Mouse (Mus musculus): ENCODE data around the gene Cpm. TPM values are rescaled to one million over a fixed set of nuclear protein-coding genes. Genes with fewer than 3 reads are reported as not detected.

Cpm gene
- polyA plus RNA-seq, 1 experiment from 2014 or later = 23.5 TPM

DNA sequence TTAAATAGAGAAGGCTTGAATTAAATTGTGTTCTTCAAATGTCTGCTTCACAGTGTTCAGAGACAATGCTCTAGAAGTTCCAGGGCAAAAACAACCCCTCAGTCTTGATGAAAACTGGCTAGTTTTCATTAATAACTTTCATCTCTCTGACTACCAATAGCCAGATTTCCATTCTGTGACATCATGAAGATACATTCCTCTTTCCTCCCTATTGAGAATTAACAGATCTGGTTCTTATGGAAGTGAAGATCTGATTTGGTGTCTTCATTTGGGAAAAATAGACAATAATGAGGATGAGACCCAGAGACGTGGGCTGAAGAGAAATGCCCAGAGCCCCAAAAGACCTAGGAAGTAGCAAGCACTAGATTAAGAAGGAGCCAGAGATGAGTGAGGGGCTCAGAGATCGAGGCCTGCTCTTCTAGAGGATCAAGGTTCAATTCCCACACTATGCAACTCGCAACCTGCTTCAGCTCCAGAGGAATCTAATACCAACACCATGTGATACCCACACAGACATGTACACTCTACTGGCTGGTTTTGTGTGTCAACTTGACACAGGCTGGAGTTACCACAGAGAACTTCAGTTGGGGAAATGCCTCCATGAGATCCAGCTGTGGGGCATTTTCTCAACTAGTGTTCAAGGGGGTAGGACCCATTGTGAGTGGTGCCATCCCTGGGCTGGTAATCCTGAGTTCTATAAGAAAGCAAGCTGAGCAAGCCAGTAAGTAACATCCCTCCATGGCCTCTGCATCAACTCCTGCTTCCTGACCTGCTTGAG is 11.5 kb upstream of the Cpm start:
- Histone ChIP-seq H3K9ac (no peak overlapping the region), H3K9me3 (ENCODE audit: low read depth, low read length) (no peaks in the 10 kb centered on the region), H3K27ac (ENCODE audit: low read depth) (no peak overlapping the region), H3K27me3 (ENCODE audit: insufficient read depth, low read length) (no peaks in the 10 kb centered on the region), H3K36me3 (ENCODE audit: insufficient read depth) (no peaks in the 10 kb centered on the region), H3K4me3 (ENCODE audit: low read depth, low read length) (no peak overlapping the region), H3K4me2 (no peak overlapping the region), H3K4me1 (ENCODE audit: insufficient read depth) (no peaks in the 10 kb centered on the region)
- no peak for DNase-seq
- no peak for ATAC-seq (ENCODE audit: insufficient read depth)
- no peak for TF ChIP-seq CTCF (IDR thresholded peaks at IDR 0.05; ENCODE audit: low read depth)
- WGBS = 83% methylated on average over 3 of the region's 3 CpGs

DNA sequence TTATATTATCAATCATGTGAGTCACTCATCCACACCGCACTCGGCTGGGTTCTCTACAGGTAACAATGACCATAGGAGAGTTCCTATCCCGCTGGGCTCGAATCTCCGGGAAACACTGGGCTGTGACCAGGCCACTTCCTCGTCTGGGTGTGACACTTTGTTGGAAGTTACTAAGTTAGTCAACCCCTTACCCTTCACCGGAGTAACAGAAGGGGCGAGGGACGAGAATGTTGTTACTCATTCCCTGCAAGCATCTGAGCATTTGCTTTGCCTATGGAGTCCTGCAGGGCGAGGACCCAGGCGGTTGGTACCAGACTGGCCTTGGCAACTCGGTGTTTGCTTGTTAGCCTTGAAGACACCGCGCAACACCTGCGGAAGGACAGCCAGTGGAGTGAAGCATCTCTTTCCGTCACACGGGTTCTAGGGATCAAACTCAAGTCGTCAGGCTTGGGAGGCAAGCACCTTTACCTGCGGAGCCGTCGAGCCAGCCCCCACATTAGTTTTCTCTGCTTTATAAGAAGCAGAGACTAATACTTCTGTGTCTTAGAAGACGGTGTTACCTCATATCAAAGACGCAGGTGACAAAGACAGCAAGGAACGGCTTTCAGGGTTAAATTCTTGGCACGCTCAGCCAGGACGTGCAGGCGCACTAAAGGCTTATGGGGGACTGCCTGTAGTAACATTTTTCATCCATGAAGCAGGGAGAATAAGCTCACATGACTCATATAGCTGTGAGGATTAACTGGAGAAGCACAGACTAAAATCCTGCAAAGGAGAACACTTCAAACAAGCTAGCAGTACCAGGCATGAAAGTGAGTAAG is 10.0 kb upstream of the Cpm start:
- no peak for TF ChIP-seq CTCF (IDR thresholded peaks at IDR 0.05; ENCODE audit: low read depth)
- H3K4me1 ChIP-seq (ENCODE audit: insufficient read depth) = no peaks in the 10 kb centered on the region
- H3K9ac ChIP-seq = no peak overlapping the region
- H3K27ac ChIP-seq (ENCODE audit: low read depth) = no peak overlapping the region
- no peaks in the 10 kb centered on the region for H3K36me3 ChIP-seq (ENCODE audit: insufficient read depth)
- H3K4me2 ChIP-seq = no peak overlapping the region
- ATAC-seq (ENCODE audit: insufficient read depth) (no peak), DNase-seq (no peak)
- H3K4me3 ChIP-seq (ENCODE audit: low read depth, low read length) = no peak overlapping the region
- WGBS = 79% methylated on average over 27 of the region's 27 CpGs
- H3K27me3 ChIP-seq (ENCODE audit: insufficient read depth, low read length) = no peaks in the 10 kb centered on the region
- no peaks in the 10 kb centered on the region for H3K9me3 ChIP-seq (ENCODE audit: low read depth, low read length)

DNA sequence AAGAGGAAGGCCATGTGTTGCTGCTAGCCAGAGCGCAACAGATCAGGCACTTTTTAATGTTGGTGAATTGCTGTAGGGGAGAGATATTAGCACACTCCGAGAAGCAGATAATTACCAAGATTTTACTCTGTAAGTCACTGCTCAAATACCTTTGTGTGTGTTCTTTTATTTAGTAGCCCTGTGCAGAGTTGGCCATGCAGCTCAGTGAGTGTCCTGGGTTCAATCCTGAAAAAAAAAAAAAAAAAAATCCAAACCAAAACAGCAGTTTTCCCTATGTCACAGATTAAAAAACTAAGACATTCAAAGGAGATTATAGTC is 9.5 kb upstream of the Cpm start:
- Histone ChIP-seq H3K27ac (ENCODE audit: low read depth) (no peak overlapping the region), H3K9me3 (ENCODE audit: low read depth, low read length) (no peaks in the 10 kb centered on the region), H3K36me3 (ENCODE audit: insufficient read depth) (no peaks in the 10 kb centered on the region), H3K9ac (no peak overlapping the region), H3K27me3 (ENCODE audit: insufficient read depth, low read length) (no peaks in the 10 kb centered on the region), H3K4me2 (no peak overlapping the region), H3K4me3 (ENCODE audit: low read depth, low read length) (no peak overlapping the region), H3K4me1 (ENCODE audit: insufficient read depth) (no peaks in the 10 kb centered on the region)
- WGBS = 86% methylated on average over 2 of the region's 2 CpGs
- DNase-seq (no peak), ATAC-seq (ENCODE audit: insufficient read depth) (no peak)
- TF ChIP-seq CTCF (IDR thresholded peaks at IDR 0.05; ENCODE audit: low read depth) = no peak

DNA sequence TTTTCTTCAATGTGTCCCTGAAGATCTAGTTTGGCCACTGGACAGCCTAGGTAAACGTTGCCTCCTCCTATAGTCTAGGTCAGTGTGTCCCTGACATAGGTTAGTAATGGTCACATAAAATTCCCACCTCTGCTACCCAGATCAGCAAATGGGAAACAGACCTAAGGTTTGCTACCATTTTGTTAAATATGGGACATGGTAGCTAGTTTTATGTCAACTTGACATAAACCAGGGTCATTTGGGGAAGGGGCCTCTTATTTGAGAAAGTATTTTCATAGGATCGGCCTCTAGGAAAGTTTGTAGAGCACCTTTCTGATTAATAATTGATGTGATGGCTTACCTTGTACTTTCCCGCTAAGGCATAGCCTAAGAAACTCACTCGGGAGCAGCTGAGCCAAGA is 8.8 kb upstream of the Cpm start:
- DNase-seq (no peak), ATAC-seq (ENCODE audit: insufficient read depth) (no peak)
- Histone ChIP-seq H3K9me3 (ENCODE audit: low read depth, low read length) (no peaks in the 10 kb centered on the region), H3K36me3 (ENCODE audit: insufficient read depth) (no peaks in the 10 kb centered on the region), H3K4me2 (no peak overlapping the region), H3K27ac (ENCODE audit: low read depth) (no peak overlapping the region), H3K27me3 (ENCODE audit: insufficient read depth, low read length) (no peaks in the 10 kb centered on the region), H3K9ac (no peak overlapping the region), H3K4me1 (ENCODE audit: insufficient read depth) (no peaks in the 10 kb centered on the region), H3K4me3 (ENCODE audit: low read depth, low read length) (no peak overlapping the region)
- no peak for TF ChIP-seq CTCF (IDR thresholded peaks at IDR 0.05; ENCODE audit: low read depth)
- 83% methylated on average over 4 of the region's 4 CpGs for WGBS

DNA sequence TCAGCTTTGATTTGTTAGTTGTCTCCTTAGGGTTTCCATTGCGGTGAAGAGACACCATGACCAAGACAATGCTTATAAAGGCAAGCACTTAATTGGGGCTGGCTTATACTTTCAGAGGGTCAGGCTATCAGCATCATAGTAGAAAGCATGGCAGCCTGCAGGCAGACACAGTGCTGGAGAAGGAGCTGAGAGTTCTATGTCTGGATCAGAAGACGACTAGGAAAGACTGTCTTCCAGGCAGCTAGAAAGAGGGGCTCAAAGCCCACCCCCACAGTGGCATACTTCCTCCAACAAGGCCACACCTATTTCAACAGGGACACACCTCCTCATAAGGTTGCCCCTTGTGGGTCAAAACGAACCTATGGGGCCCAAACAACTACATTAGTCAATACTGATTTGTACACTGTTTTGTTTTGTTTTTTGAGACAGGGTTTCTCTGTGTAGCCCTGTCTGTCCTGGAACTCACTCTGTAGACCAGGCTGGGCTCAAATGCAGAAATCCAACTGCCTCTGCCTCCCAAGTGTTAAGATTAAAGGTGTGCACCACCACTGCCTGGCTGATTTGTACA is 8.3 kb upstream of the Cpm start:
- Histone ChIP-seq H3K4me1 (ENCODE audit: insufficient read depth) (no peaks in the 10 kb centered on the region), H3K36me3 (ENCODE audit: insufficient read depth) (no peaks in the 10 kb centered on the region), H3K27me3 (ENCODE audit: insufficient read depth, low read length) (no peaks in the 10 kb centered on the region), H3K9ac (no peak overlapping the region), H3K4me2 (no peak overlapping the region), H3K9me3 (ENCODE audit: low read depth, low read length) (no peaks in the 10 kb centered on the region), H3K27ac (ENCODE audit: low read depth) (no peak overlapping the region), H3K4me3 (ENCODE audit: low read depth, low read length) (no peak overlapping the region)
- TF ChIP-seq CTCF (IDR thresholded peaks at IDR 0.05; ENCODE audit: low read depth) = no peak
- DNase-seq = no peak
- WGBS = 74% methylated on average over 3 of the region's 3 CpGs
- no peak for ATAC-seq (ENCODE audit: insufficient read depth)

DNA sequence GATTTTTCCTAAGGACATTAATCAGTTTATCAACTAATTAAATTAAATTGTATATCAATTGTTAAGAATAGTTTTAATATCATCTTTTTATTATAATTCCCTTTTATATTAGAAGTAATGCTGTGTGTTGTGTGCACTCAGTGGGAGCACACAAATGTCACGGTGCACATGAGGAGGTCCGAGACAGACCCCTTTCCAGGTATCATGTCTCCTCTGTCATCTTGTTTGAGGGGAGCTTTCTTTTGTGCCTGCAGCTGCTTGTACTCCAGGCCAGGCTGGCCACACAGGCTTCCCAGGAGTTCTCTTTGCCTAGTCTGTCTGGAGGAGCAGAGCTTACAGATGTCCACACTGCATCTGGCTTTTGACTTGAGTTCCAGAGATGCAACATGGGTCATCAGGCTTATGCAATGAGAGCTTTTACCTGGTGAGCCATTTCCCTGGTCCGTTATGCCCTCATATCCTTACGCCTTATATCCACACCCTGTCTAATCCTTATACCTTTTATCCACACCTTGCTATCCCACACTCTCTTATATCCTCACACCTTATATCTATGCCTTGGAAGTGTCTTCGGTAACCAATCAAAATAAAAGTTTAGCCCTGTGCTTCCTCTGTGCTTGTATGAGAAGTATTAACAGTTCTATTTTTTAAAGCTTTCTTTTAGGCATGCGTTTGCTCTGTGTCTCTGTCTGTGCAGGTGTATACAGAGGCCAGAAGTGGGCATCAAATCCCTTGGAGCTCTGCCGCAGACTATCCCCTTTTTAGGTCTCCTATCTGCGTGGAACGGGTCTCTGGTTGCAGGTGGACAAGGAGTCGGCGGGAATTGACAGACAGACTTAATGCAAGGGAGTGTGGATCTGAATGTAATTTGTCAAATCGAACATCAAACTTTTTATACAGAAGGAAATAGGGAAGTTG is 7.4 kb upstream of the Cpm start:
- ATAC-seq (ENCODE audit: insufficient read depth) (no peak), DNase-seq (no peak)
- no peaks in the 10 kb centered on the region for H3K4me1 ChIP-seq (ENCODE audit: insufficient read depth)
- H3K4me3 ChIP-seq (ENCODE audit: low read depth, low read length) = no peak overlapping the region
- H3K9ac ChIP-seq = no peak overlapping the region
- no peaks in the 10 kb centered on the region for H3K9me3 ChIP-seq (ENCODE audit: low read depth, low read length)
- no peaks in the 10 kb centered on the region for H3K36me3 ChIP-seq (ENCODE audit: insufficient read depth)
- WGBS = 88% methylated on average over 12 of the region's 12 CpGs
- no peak for TF ChIP-seq CTCF (IDR thresholded peaks at IDR 0.05; ENCODE audit: low read depth)
- H3K27me3 ChIP-seq (ENCODE audit: insufficient read depth, low read length) = no peaks in the 10 kb centered on the region
- no peak overlapping the region for H3K4me2 ChIP-seq
- no peak overlapping the region for H3K27ac ChIP-seq (ENCODE audit: low read depth)
